In genomic region chr11:107887342-107887741, GRCm38 (mm10) we compare ENCODE assay signal across 27 mouse cellular contexts. TPM values are rescaled to one million over a fixed set of nuclear protein-coding genes. Genes with fewer than 3 reads are reported as not detected.
DNase-seq lines count a peak whose midpoint lies in the region; ATAC-seq lines count a peak whose summit lies in the region.
"Had no signal": no experiment of that assay in that cellular context is flagged by ENCODE, and none has a peak within 500 bp of the region (broad histone marks: within the 10 kb centered on the region; RNA-seq: fewer than 3 reads in every experiment).

No protein-coding gene starts in this region.

- ATAC-seq in neural tube, embryonic 13.5 days (ENCODE audit: low read depth): peak; percentile 63
- ATAC-seq: CD4-positive, CD25-positive, alpha-beta regulatory T cell, adult 4 months; forebrain, embryonic 14.5 days; forebrain, embryonic 16.5 days; Patski had no signal

- H3K9me3 ChIP-seq in neural tube, embryonic 13.5 days: no peaks in the 10 kb centered on the region
- no peaks in the 10 kb centered on the region for H3K9me3 ChIP-seq in hindbrain, embryonic 10.5 days
- H3K9me3 ChIP-seq: embryonic facial prominence, embryonic 13.5 days; embryonic facial prominence, embryonic 15.5 days; forebrain, embryonic 10.5 days; forebrain, embryonic 12.5 days had no signal

- 80% methylated on average over 6 of the region's 6 CpGs for WGBS in neural tube, embryonic 13.5 days
- 92% methylated on average over 6 of the region's 6 CpGs for WGBS in hindbrain, embryonic 10.5 days

- DNase-seq in neural tube, embryonic 10.5 days (ENCODE audit: extremely low spot score, low spot score): no peak
- peak; percentile 52 for DNase-seq in R1 (ENCODE audit: low read depth, low spot score)
- DNase-seq in hindbrain, embryonic 10.5 days (ENCODE audit: low spot score): no peak
- no peak for DNase-seq in urinary bladder, postnatal 25 days (ENCODE audit: low spot score)
- DNase-seq: adrenal gland, adult 2 months; adrenal gland, postnatal 10 days; adrenal gland, postnatal 25 days; B cell, adult 2 months; cerebellum, adult 11 months; cerebellum, adult 18-20 months; cerebellum, adult 8-10 months; cerebellum, adult 9-11 months; cerebellum, postnatal 14 days; cerebellum, postnatal 36 days; embryo, embryonic 11 days had no signal

- no peaks in the 10 kb centered on the region for H3K36me3 ChIP-seq in neural tube, embryonic 13.5 days
- no peaks in the 10 kb centered on the region for H3K36me3 ChIP-seq in hindbrain, embryonic 10.5 days
- H3K36me3 ChIP-seq: embryonic facial prominence, embryonic 13.5 days; embryonic facial prominence, embryonic 15.5 days; forebrain, embryonic 10.5 days; forebrain, embryonic 12.5 days; G1E had no signal

- H3K4me3 ChIP-seq in neural tube, embryonic 13.5 days: no peak overlapping the region
- H3K4me3 ChIP-seq in hindbrain, embryonic 10.5 days: no peak overlapping the region
- H3K4me3 ChIP-seq: embryonic facial prominence, embryonic 13.5 days; embryonic facial prominence, embryonic 15.5 days; erythroblast, embryonic 14.5 days; forebrain, embryonic 10.5 days; forebrain, embryonic 12.5 days had no signal

- H3K27me3 ChIP-seq in neural tube, embryonic 13.5 days: no peaks in the 10 kb centered on the region
- no peaks in the 10 kb centered on the region for H3K27me3 ChIP-seq in hindbrain, embryonic 10.5 days (ENCODE audit: insufficient read depth, poor library complexity, severe bottlenecking)
- H3K27me3 ChIP-seq: CH12.LX; embryonic facial prominence, embryonic 13.5 days; embryonic facial prominence, embryonic 15.5 days; forebrain, embryonic 12.5 days had no signal

- H3K9ac ChIP-seq in neural tube, embryonic 13.5 days: no peak overlapping the region
- H3K9ac ChIP-seq: embryonic facial prominence, embryonic 13.5 days; embryonic facial prominence, embryonic 15.5 days; forebrain, embryonic 12.5 days had no signal

- H3K4me1 ChIP-seq in neural tube, embryonic 13.5 days (replicated peaks): no peaks in the 10 kb centered on the region; the same call in 1 of the 2 replicates
- no peaks in the 10 kb centered on the region for H3K4me1 ChIP-seq in hindbrain, embryonic 10.5 days (replicated peaks)
- H3K4me1 ChIP-seq: embryonic facial prominence, embryonic 13.5 days; embryonic facial prominence, embryonic 15.5 days; forebrain, embryonic 10.5 days; forebrain, embryonic 12.5 days had no signal

- no peak overlapping the region for H3K4me2 ChIP-seq in neural tube, embryonic 13.5 days
- H3K4me2 ChIP-seq: embryonic facial prominence, embryonic 13.5 days; embryonic facial prominence, embryonic 15.5 days; forebrain, embryonic 12.5 days had no signal

- H3K27ac ChIP-seq in neural tube, embryonic 13.5 days (replicated peaks): no peak overlapping the region
- H3K27ac ChIP-seq in hindbrain, embryonic 10.5 days: no peak overlapping the region
- H3K27ac ChIP-seq: embryonic facial prominence, embryonic 13.5 days; embryonic facial prominence, embryonic 15.5 days; forebrain, embryonic 10.5 days; forebrain, embryonic 12.5 days had no signal

RNA-seq across cellular contexts. Expression of gene Cacng5, which starts 27.5 kb away (rescaled TPM):
- polyA plus RNA-seq in neural tube, embryonic 13.5 days (2015; fragmentation: Nextera tagmentation; extraction: Ambion mirVana): 7.3 and 9.5 TPM in 2 replicates
- 0.66 and 1.2 TPM in 2 replicates for polyA plus RNA-seq in hindbrain, embryonic 10.5 days (2016; fragmentation: Nextera tagmentation; extraction: Ambion mirVana)
- polyA plus RNA-seq: CD4-positive, CD25-positive, alpha-beta regulatory T cell, adult 4 months; erythroblast, embryonic 14.5 days; G1E; Patski had no signal
